ENCODE assay signal across 8 mouse cellular contexts in the genomic region with DNA sequence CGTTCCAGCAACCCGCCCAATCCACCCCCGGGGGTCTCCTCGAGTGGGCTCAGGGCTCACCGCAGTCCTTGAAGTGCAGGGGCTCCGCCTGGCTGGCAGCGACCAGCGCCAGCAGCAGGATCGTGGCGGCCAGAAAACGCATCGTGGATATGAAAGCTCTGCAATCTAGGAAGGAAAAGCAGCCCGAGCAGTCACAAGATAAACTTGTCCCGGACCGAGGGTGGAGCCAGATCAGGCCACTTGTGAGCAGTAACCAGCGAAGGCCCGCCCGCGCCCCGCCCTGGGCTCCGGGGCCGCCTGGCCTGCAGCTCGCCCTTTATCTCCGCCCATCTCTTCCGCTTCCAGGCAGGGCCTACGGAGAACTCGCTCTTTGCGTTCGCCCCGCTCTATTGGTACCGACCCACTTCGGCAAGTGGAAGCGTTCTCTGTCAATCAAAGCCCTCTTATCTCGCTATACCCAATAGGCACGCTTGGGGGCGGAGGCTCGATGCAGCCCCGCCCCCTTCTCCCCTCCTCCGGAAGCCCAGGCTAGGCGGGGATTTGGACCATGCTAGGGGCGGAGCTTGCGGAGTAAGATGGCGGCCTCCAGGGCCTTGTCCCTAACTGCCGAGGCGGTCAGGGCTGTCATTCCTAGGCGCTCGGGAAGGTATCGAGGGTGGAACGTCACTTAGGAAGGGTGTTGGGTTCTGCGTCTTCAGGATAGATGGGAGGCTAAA. TPM values are rescaled to one million over a fixed set of nuclear protein-coding genes. Genes with fewer than 3 reads are reported as not detected.
DNase-seq lines count a peak whose midpoint lies in the region; ATAC-seq lines count a peak whose summit lies in the region.

A gene (minus strand): TSS at position 427 of the 716 bp plus-strand sequence.
A gene (plus strand): TSS at position 526 of the 716 bp plus-strand sequence.

- peaks cover 11% of the 10 kb centered on the region; the same call in 1 of the 2 replicates for H3K4me1 ChIP-seq in intestine, embryonic 14.5 days (replicated peaks; ENCODE audit: control insufficient read depth, insufficient read depth, low read length)

- H3K27ac ChIP-seq in intestine, embryonic 14.5 days (ENCODE audit: low read depth): peak within 1 kb of the TSS; percentile 92

- intact Hi-C loops in left cerebral cortex, postnatal 14 days (cut with DNase I): no loop called here

- peak; percentile 99 for ATAC-seq in intestine, embryonic 14.5 days (replicated peaks; ENCODE audit: low FRiP score, low TSS enrichment, low read depth)

- H3K9ac ChIP-seq in intestine, embryonic 14.5 days (ENCODE audit: low read length): peak within 1 kb of the TSS; percentile 83

- peak within 1 kb of the TSS; percentile 75 for H3K4me2 ChIP-seq in intestine, embryonic 14.5 days (ENCODE audit: low read length)

- peaks cover 11% of the 10 kb centered on the region for H3K36me3 ChIP-seq in intestine, embryonic 14.5 days (ENCODE audit: control insufficient read depth, insufficient read depth, low read length)

- H3K9me3 ChIP-seq in intestine, embryonic 14.5 days (ENCODE audit: control insufficient read depth, low read length): no peaks in the 10 kb centered on the region

- peak within 1 kb of the TSS; percentile 88 for H3K4me3 ChIP-seq in intestine, embryonic 14.5 days (ENCODE audit: low read depth, low read length)

- peak; percentile 91 to 94 for DNase-seq in adrenal gland, adult 18-20 months (ENCODE audit: low spot score in 2 of 2)
- peak; percentile 100 for DNase-seq in embryo, embryonic 11 days
- DNase-seq in gastrocnemius, postnatal 25 days: peak; percentile 100
- DNase-seq in intestine, embryonic 14.5 days (ENCODE audit: low spot score): peak; percentile 95
- peak; percentile 97 for DNase-seq in left cerebral cortex, postnatal 14 days (ENCODE audit: low spot score in 2 of 2)
- peak; percentile 99 for DNase-seq in mesoderm, embryonic 11.5 days (ENCODE audit: low read depth, low spot score)
- DNase-seq in right cerebral cortex, postnatal 36 days (ENCODE audit: low spot score in 2 of 2): peak; percentile 96 to 99
- DNase-seq in yolk sac, embryonic 10.5 days (ENCODE audit: low spot score): peak; percentile 99

- H3K27me3 ChIP-seq in intestine, embryonic 14.5 days (replicated peaks; ENCODE audit: control insufficient read depth, insufficient read depth, low read length): no peaks in the 10 kb centered on the region

- under 1% methylated on average over 50 of the region's 50 CpGs for WGBS in intestine, embryonic 14.5 days

RNA-seq across cellular contexts. Expression of the first gene that starts in this region (rescaled TPM):
- total RNA-seq in adrenal gland, adult 18-20 months (2021): 100 to 1,000 TPM in 1 of 2 experiments, 10 to 100 TPM in 1; 83.8 to 128 TPM
- 10 to 100 TPM; 13.8 to 20.0 TPM for total RNA-seq in gastrocnemius, postnatal 25 days (2021)
- 61.0 and 66.1 TPM in 2 replicates for polyA plus RNA-seq in intestine, embryonic 14.5 days (2014; fragmentation: Nextera tagmentation; extraction: Ambion mirVana)
- total RNA-seq in left cerebral cortex, postnatal 14 days (2021): 10 to 100 TPM; 28.7 to 30.5 TPM

RNA-seq across cellular contexts. Expression of the second gene that starts in this region (rescaled TPM):
- 10 to 100 TPM; 65.2 to 77.7 TPM for total RNA-seq in adrenal gland, adult 18-20 months (2021)
- 10 to 100 TPM; 39.9 to 52.4 TPM for total RNA-seq in gastrocnemius, postnatal 25 days (2021)
- 135 and 143 TPM in 2 replicates for polyA plus RNA-seq in intestine, embryonic 14.5 days (2014; fragmentation: Nextera tagmentation; extraction: Ambion mirVana)
- total RNA-seq in left cerebral cortex, postnatal 14 days (2021): 10 to 100 TPM; 55.3 to 61.8 TPM

Comparison
In these comparisons a context has a peak if more than half of its experiments do, and no peak if none do; other contexts are left out.
1. Peak in every context shown above with its lines: DNase-seq, ATAC-seq, H3K4me3 ChIP-seq and H3K27ac ChIP-seq.